Mouse (Mus musculus) hindbrain, embryonic 16.5 days (tissue): ENCODE results near the gene Atp6v1g1. TPM values are rescaled to one million over a fixed set of nuclear protein-coding genes. Genes with fewer than 3 reads are reported as not detected.
A peak's percentile ranks its signal among the peaks of the same experiment; 100 is the strongest.

Source experiments
- ATAC-seq: fragments of 200-750 bp; cut with Nextera tagmentation; 2 replicates; pipeline ENCODE4 v1.8.0; 2017; ENCODE audit warnings: moderate TSS enrichment, moderate library complexity
- H3K27ac ChIP-seq: fragments of 300-500 bp; sonication (generic); 2 replicates; pipeline ENCODE4 v1.5.1; 2014; ENCODE audit warnings: low read depth, mild to moderate bottlenecking, control low read depth, low read length, moderate library complexity
- H3K27me3 ChIP-seq: fragments of 300-500 bp; sonication (generic); replicated peaks from 2 replicates; pipeline ENCODE4 v1.6.1; 2014; ENCODE audit warnings: low read length; ENCODE audit not compliant: control insufficient read depth, insufficient read depth
- H3K36me3 ChIP-seq: fragments of 300-500 bp; sonication (generic); 2 replicates; pipeline ENCODE4 v1.6.1; 2014; ENCODE audit warnings: mild to moderate bottlenecking, low read length, moderate library complexity, mixed read lengths; ENCODE audit not compliant: control insufficient read depth, insufficient read depth
- H3K4me1 ChIP-seq: fragments of 300-500 bp; sonication (generic); 2 replicates; pipeline ENCODE4 v1.6.1; 2014; ENCODE audit warnings: low read depth, low read length; ENCODE audit not compliant: control insufficient read depth, insufficient read depth
- H3K4me2 ChIP-seq: fragments of 300-500 bp; sonication (generic); 2 replicates; pipeline ENCODE4 v1.6.1; 2014; ENCODE audit warnings: mild to moderate bottlenecking, low read length, control low read depth, moderate library complexity
- H3K4me3 ChIP-seq: fragments of 300-500 bp; sonication (generic); 2 replicates; pipeline ENCODE4 v1.5.1; 2014; ENCODE audit warnings: mild to moderate bottlenecking, low read length, control low read depth, moderate library complexity
- H3K9ac ChIP-seq: fragments of 300-500 bp; sonication (generic); 2 replicates; pipeline ENCODE4 v1.6.1; 2014; ENCODE audit warnings: low read depth, mild to moderate bottlenecking, control low read depth, low read length, moderate library complexity
- H3K9me3 ChIP-seq: fragments of 300-500 bp; sonication (generic); 2 replicates; pipeline ENCODE4 v1.6.1; 2014; ENCODE audit warnings: mild to moderate bottlenecking, low read length, moderate library complexity; ENCODE audit not compliant: control insufficient read depth
- WGBS: fragments of 180-500 bp; shearing (Covaris S2); extraction: QIAGEN DNeasy Blood & Tissue Kit; methylation state at CpG from one replicate; pipeline ENCODE4 v1.1.7; 2014; 5-methylcytosine and 5-hydroxymethylcytosine counted together
- polyA plus RNA-seq: library from polyadenylated mRNA; unstranded; fragments of >200 nt; fragmentation: Nextera tagmentation; extraction: Ambion mirVana; gene quantifications from 2 replicates; pipeline ENCODE4 v1.2.1, GENCODE M21; 2015

The Atp6v1g1 gene
- polyA plus RNA-seq, 1 experiment from 2014 or later = 410 TPM

- Histone ChIP-seq H3K27me3 (no peaks in the 10 kb centered on the region), H3K9ac (no peak overlapping the region), H3K4me2 (no peak overlapping the region), H3K9me3 (no peaks in the 10 kb centered on the region), H3K4me3 (no peak overlapping the region), H3K4me1 (0 out of 2 replicates have a peak, but pooled peaks cover 10% of the 10 kb centered on the region), H3K36me3 (no peaks in the 10 kb centered on the region), H3K27ac (no peak overlapping the region)
- WGBS = 83% methylated on average over 7 of the region's 7 CpGs
- no peak for ATAC-seq
These were observed 17.5 kb downstream of the Atp6v1g1 start for GRCm38 (mm10) chr4:63561861-63562675.

- H3K9me3 ChIP-seq = no peaks in the 10 kb centered on the region
- H3K27me3 ChIP-seq = no peaks in the 10 kb centered on the region
- H3K4me2 ChIP-seq = no peak overlapping the region
- H3K4me3 ChIP-seq = no peak overlapping the region
- 81% methylated on average over 4 of the region's 4 CpGs for WGBS
- H3K9ac ChIP-seq = no peak overlapping the region
- 0 out of 2 replicates have a peak, but pooled peaks cover 8% of the 10 kb centered on the region for H3K4me1 ChIP-seq
- no peaks in the 10 kb centered on the region for H3K36me3 ChIP-seq
- H3K27ac ChIP-seq = no peak overlapping the region
- ATAC-seq = no peak
These were observed 18.2 kb downstream of the Atp6v1g1 start for GRCm38 (mm10) chr4:63562742-63563141.

- H3K27ac ChIP-seq = no peak overlapping the region
- no peaks in the 10 kb centered on the region for H3K9me3 ChIP-seq
- no peaks in the 10 kb centered on the region for H3K27me3 ChIP-seq
- H3K4me1 ChIP-seq = peaks cover 10% of the 10 kb centered on the region
- H3K4me2 ChIP-seq = no peak overlapping the region
- WGBS = 92% methylated on average over 8 of the region's 10 CpGs
- no peak overlapping the region for H3K9ac ChIP-seq
- ATAC-seq = 0 out of 2 replicates have a peak, but pooled peaks have one; percentile 15
- H3K4me3 ChIP-seq = no peak overlapping the region
- H3K36me3 ChIP-seq = no peaks in the 10 kb centered on the region
These were observed 23.3 kb downstream of the Atp6v1g1 start for GRCm38 (mm10) chr4:63567712-63568390.

GRCm38 (mm10) chr4:63569322-63569721 lies 24.8 kb downstream of the Atp6v1g1 start:
- 87% methylated on average over 8 of the region's 8 CpGs for WGBS
- ATAC-seq = no peak
- H3K27me3 ChIP-seq = no peaks in the 10 kb centered on the region

GRCm38 (mm10) chr4:63570208-63570781 lies 25.7 kb downstream of the Atp6v1g1 start:
- no peak for ATAC-seq
- Histone ChIP-seq H3K27ac (no peak overlapping the region), H3K9me3 (no peaks in the 10 kb centered on the region), H3K9ac (no peak overlapping the region; the same call in 1 of the 2 replicates), H3K4me2 (no peak overlapping the region), H3K27me3 (no peaks in the 10 kb centered on the region), H3K4me3 (no peak overlapping the region), H3K36me3 (no peaks in the 10 kb centered on the region), H3K4me1 (peaks cover 10% of the 10 kb centered on the region)
- 20% methylated on average over 7 of the region's 7 CpGs for WGBS

More at GRCm38 (mm10) chr4:63569322-63569721, 24.8 kb downstream of the Atp6v1g1 start:
- Histone ChIP-seq H3K4me1 (peaks cover 10% of the 10 kb centered on the region), H3K4me3 (no peak overlapping the region), H3K4me2 (no peak overlapping the region), H3K36me3 (no peaks in the 10 kb centered on the region), H3K9me3 (no peaks in the 10 kb centered on the region), H3K9ac (no peak overlapping the region), H3K27ac (no peak overlapping the region)

- no peak overlapping the region for H3K4me3 ChIP-seq
- no peaks in the 10 kb centered on the region for H3K36me3 ChIP-seq
- H3K9ac ChIP-seq = no peak overlapping the region
- peaks cover 10% of the 10 kb centered on the region for H3K4me1 ChIP-seq
- H3K9me3 ChIP-seq = no peaks in the 10 kb centered on the region
- H3K27me3 ChIP-seq = no peaks in the 10 kb centered on the region
- H3K4me2 ChIP-seq = no peak overlapping the region
- WGBS = 95% methylated on average over 5 of the region's 5 CpGs
- ATAC-seq = no peak
- no peak overlapping the region for H3K27ac ChIP-seq
These were observed 28.0 kb downstream of the Atp6v1g1 start for GRCm38 (mm10) chr4:63572621-63573020.

DNA sequence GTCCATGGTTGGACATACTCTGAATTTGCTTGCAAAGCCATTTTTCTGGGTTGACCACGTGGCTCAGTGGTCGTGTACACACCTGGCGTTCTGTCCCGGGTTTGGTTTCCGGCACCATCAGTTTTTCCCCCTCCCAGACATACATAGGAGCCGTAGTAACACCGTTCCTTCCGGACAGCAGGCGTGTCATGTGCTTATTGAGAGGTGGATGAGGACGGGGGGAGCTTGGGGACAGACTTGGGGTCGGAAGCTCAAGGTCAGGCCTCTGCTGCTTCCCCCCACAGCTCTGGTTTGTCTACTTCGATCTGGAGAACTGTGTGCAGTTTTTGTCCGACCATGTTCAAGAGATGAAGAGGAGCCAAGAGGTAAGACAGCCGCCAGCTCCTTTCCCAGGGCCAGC lies 35.1 kb downstream of the Atp6v1g1 start:
- no peaks in the 10 kb centered on the region for H3K36me3 ChIP-seq
- no peak overlapping the region for H3K4me3 ChIP-seq
- H3K4me1 ChIP-seq = peaks cover 4% of the 10 kb centered on the region
- no peak overlapping the region for H3K4me2 ChIP-seq
- 80% methylated on average over 14 of the region's 14 CpGs for WGBS
- no peak overlapping the region for H3K27ac ChIP-seq
- ATAC-seq = no peak
- no peaks in the 10 kb centered on the region for H3K9me3 ChIP-seq
- H3K27me3 ChIP-seq = no peaks in the 10 kb centered on the region
- H3K9ac ChIP-seq = no peak overlapping the region

DNA sequence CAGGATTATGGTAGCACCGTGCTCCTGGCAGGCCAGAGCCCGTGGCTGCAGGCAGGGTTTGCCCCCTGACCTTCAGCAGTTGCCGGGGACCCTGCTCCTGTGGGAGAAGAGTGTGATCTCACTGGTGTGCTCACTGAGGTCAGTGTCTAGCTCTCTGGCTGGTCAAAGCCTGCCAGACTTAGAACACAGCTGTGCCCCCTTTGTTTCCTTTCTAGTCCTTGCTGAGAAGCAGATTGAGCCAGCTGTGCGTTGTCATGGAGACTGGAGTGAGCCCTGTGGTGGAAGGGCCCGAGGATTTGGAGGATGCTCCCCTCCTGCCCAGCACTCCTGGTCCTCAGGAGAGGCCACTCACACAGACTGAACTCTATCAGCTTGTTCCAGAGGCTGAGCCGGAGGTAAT lies 35.5 kb downstream of the Atp6v1g1 start:
- no peak overlapping the region for H3K4me2 ChIP-seq
- no peak overlapping the region for H3K27ac ChIP-seq
- no peak overlapping the region for H3K4me3 ChIP-seq
- no peaks in the 10 kb centered on the region for H3K36me3 ChIP-seq
- ATAC-seq = peak; percentile 87
- peaks cover 4% of the 10 kb centered on the region for H3K4me1 ChIP-seq
- H3K9me3 ChIP-seq = no peaks in the 10 kb centered on the region
- H3K9ac ChIP-seq = no peak overlapping the region
- 21% methylated on average over 6 of the region's 6 CpGs for WGBS
- H3K27me3 ChIP-seq = no peaks in the 10 kb centered on the region

DNA sequence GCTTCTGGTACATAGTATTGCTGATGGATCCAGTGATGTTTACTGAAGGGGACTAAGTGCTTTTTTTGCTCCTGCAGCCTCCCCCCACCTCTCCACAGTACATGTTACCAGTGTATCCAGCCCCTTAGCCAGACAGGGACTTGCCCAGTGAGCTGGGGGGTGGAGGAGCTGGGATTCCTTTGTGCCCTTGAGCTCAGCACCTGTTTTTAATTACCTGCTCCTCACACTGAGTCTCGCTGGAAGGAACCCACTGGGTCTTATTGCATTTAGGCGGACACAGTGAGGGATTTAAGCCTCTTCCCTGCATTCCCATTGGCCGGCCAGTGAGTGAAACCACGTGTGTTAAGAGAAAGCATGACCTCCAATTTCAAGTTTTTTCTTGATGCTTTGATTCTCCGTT lies 38.0 kb downstream of the Atp6v1g1 start:
- Histone ChIP-seq H3K4me2 (no peak overlapping the region), H3K9ac (no peak overlapping the region), H3K4me3 (no peak overlapping the region), H3K27ac (no peak overlapping the region), H3K9me3 (no peaks in the 10 kb centered on the region), H3K27me3 (no peaks in the 10 kb centered on the region), H3K4me1 (peaks cover 4% of the 10 kb centered on the region), H3K36me3 (no peaks in the 10 kb centered on the region)
- WGBS = 77% methylated on average over 5 of the region's 5 CpGs
- no peak for ATAC-seq
